Mouse (Mus musculus) megakaryocyte-erythroid progenitor cell, adult 5-6 weeks (primary cell): ENCODE measurements around the gene Clec16a. TPM values are rescaled to one million over a fixed set of nuclear protein-coding genes. Genes with fewer than 3 reads are reported as not detected.

ENCODE experiments used
- ATAC-seq: replicated peaks from 2 replicates; pipeline ENCODE4 v1.8.0; 2016; ENCODE audit warnings: mild to moderate bottlenecking, inconsistent platforms; ENCODE audit not compliant: severe bottlenecking, poor library complexity, low FRiP score, low TSS enrichment
- total RNA-seq, 2 experiments: library from RNA; stranded (forward) in 1 of 2; stranded (reverse) in 1 of 2; fragments of 200-1000, 215-1000 nt in 1 of 2; fragments of >200 nt in 1 of 2; fragmentation: Nextera tagmentation in 1 of 2; gene quantifications; 2 replicates each; pipeline ENCODE4 v1.2.3; 2014 to 2017

The Clec16a gene
- total RNA-seq, 2 experiments from 2014 or later: 6.3 to 13.2 TPM

DNA sequence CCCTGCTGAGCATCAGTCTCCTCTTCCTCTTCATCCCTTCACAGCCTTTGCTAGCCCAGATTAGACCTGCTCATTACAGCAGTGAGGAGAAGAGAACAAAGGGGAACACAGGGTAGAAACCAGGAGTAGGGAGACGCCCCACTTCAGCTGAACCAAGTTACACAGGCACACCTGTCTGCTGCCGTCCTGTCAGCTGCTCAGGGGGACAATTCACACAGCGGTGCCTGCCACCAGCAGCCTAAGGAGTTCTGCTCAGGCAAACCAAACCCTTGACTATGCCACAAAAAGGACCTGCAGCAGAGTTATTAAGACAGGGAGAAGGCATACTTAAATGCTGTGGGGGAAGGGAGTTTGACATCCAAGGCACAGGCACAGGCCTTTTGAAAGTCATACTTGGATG is 121.6 kb downstream of the Clec16a start:
- no peak for ATAC-seq

GRCm38 (mm10) chr16:10668453-10668852 is 123.3 kb downstream of the Clec16a start:
- no peak for ATAC-seq

GRCm38 (mm10) chr16:10668991-10669703 is 124.0 kb downstream of the Clec16a start:
- no peak for ATAC-seq

- ATAC-seq: no peak
Observed at GRCm38 (mm10) chr16:10669936-10670335, 124.8 kb downstream of the Clec16a start.

- ATAC-seq: no peak
Observed at GRCm38 (mm10) chr16:10672490-10672889, 127.4 kb downstream of the Clec16a start.

GRCm38 (mm10) chr16:10674020-10674419 is 128.9 kb downstream of the Clec16a start:
- ATAC-seq: no peak

- no peak for ATAC-seq
Observed at GRCm38 (mm10) chr16:10674957-10675356, 129.8 kb downstream of the Clec16a start.

- ATAC-seq: no peak
Observed at GRCm38 (mm10) chr16:10675612-10676011, 130.5 kb downstream of the Clec16a start.

DNA sequence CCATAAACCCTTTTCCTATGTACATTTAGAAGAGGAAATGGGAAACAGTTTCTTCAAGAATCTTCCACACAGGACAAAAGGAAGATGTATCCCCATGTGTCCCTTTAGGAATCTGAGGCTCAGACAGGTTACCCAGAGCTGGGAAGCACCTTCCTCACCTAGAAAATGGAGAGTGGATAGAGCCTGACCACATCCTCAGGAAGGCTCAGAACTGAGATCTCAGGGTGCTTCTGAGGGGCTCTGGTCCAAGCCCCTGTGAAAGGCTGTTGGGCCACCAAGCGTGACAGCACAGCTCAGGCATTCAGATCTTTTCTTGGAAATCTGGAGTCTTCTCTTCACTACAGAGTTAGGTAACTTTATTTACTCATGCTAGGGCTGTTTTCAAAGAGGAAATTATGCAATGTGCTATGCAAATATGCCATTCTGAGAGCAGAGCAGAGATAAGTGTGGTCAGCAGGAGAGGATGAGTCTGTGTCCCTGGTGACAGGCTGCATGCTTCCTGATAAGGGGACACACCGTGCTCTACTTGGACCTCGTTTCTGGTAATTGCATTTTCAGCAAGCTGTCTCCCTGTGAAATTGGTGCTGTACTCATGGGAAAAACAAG is 131.4 kb downstream of the Clec16a start:
- ATAC-seq: peak; percentile 96

DNA sequence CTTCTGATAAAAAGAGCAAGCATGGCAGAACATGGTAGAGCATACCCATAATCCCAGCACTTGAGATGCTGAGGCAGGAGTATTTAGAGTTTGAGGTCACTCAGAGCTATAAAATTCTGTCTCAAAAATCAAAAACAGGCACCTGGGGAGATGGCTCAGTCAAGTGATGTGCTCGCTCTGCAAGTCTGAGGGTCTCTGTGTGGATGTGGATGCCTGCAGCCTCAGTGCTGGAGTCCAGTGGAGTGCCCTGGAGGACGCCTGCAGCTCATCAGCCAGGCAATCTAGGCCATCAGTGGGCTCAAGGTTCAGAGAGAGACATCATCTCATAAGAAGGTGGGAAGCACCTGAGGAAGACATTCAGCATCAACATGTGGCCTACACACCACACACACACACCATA is 137.4 kb downstream of the Clec16a start:
- ATAC-seq: no peak

- no peak for ATAC-seq
Observed at GRCm38 (mm10) chr16:10683193-10684000, 138.3 kb downstream of the Clec16a start.

DNA sequence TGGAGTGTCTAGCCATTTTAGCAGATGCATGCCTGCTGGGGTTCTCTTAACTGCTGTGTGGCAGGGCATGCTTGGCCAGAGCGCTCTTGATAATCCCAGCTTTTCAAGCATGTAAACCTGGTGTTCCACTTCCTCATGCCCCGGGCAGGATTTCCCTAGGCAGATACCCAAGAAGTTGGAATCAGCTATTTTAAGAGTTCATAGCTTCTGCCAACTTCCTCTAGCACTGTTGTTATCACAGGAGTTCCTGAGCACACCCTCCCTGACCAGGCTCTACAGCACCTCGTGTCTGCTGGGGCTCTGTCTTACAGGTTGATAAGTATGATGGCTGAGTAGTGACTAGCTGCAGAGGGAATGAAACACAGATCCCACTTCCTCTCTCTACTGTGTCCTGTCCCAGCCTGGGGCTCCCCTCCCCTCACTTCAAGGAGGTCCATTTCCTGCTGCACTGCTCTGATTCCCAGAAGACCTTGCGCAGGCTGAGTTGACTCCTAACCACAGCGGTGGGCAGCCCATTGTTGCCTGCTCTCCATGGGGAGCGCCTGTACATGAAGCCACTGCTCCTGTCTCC is 144.7 kb downstream of the Clec16a start:
- ATAC-seq: peak; percentile 80

DNA sequence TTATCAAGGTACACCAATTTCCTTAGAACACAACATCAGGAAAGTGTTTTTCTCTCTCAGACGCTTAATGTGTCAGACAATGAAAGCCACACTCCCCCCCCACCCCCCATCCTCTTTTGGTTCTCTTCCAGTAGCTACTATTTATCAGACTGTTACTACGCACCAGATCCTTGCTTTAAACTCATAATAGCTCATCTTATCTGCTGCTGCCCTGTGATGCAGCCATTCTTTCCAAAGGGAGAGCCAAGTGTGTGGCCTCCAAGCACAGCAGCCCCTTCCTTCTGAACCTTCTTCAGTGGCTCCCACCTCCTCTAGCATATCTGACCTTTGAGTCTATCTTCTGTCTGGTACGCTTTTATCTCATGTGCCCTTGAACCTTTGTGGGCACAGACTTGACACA is 145.3 kb downstream of the Clec16a start:
- ATAC-seq: peak; percentile 76

DNA sequence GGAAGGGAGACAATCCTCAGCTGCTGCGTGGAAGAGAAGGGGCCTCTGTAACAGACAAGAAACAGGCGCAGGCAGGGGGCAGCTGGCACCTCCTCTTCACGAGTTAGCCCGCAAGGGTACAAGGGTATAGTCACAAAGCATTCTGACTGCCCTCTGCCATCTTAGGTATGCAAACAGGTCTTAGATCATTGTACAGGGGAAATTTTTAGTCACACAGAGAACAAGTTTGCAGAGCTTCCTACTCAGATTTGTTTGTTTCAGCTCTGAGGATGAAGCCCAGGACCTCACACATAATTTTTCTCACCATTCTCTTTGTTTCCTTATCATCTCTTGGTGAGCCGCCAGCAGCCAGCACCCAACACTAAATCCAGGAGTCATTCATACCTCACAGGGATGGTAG is 146.6 kb downstream of the Clec16a start:
- ATAC-seq: no peak

- ATAC-seq: no peak
Observed at GRCm38 (mm10) chr16:10692848-10693247, 147.7 kb downstream of the Clec16a start.

- no peak for ATAC-seq
Observed at GRCm38 (mm10) chr16:10693424-10693823, 148.3 kb downstream of the Clec16a start.

- ATAC-seq: no peak
Observed at GRCm38 (mm10) chr16:10694414-10694851, 149.3 kb downstream of the Clec16a start.

- ATAC-seq: no peak
Observed at GRCm38 (mm10) chr16:10697861-10698659, 152.9 kb downstream of the Clec16a start.

GRCm38 (mm10) chr16:10699316-10699715 is 154.2 kb downstream of the Clec16a start:
- no peak for ATAC-seq
